Mouse (Mus musculus) embryonic fibroblast, embryonic 13.5 days (primary cell): ENCODE data around the gene Zfp383.

Experiments used
- CTCF ChIP-seq: IDR thresholded peaks from 2 replicates; pipeline ENCODE4 v1.5.1; 2011; ENCODE audit warnings: mild to moderate bottlenecking, control low read depth, low read length, moderate library complexity, borderline replicate concordance; ENCODE audit not compliant: insufficient read depth
- POLR2A ChIP-seq: IDR thresholded peaks from 2 replicates; pipeline ENCODE4 v1.6.1; 2011; ENCODE audit warnings: low read depth, mild to moderate bottlenecking, control low read depth, low read length, moderate library complexity

GRCm38 (mm10) chr7:29921439-29922093 is 13.5 kb downstream of the Zfp383 start:
- TF ChIP-seq POLR2A (no peak), CTCF (no peak)
